Mouse (Mus musculus) forebrain, embryonic 11.5 days (tissue): Measurements from ENCODE around the gene Slc25a29. TPM values are rescaled to one million over a fixed set of nuclear protein-coding genes. Genes with fewer than 3 reads are reported as not detected.
"Not testable (repeated sequence)": the region's sequence is repeated elsewhere in the genome, so short reads cannot be mapped to it uniquely, and the experiment has no call there.

Experiments
- ATAC-seq: fragments of 200-750 bp; cut with Nextera tagmentation; replicated peaks from 2 replicates; pipeline ENCODE4 v1.8.0; 2017; ENCODE audit warnings: moderate TSS enrichment; ENCODE audit not compliant: low FRiP score
- DNase-seq: peaks from one replicate; pipeline ENCODE4 v3.0.0-alpha.2; 2017; ENCODE audit warnings: low spot score
- H3K27ac ChIP-seq: fragments of 300-500 bp; sonication (generic); 2 replicates; pipeline ENCODE4 v1.5.1; 2014; ENCODE audit warnings: low read depth, low read length
- H3K27me3 ChIP-seq: fragments of 300-500 bp; sonication (generic); 2 replicates; pipeline ENCODE4 v1.6.1; 2014; ENCODE audit warnings: mild to moderate bottlenecking, low read length, mixed read lengths; ENCODE audit not compliant: control insufficient read depth, insufficient read depth
- H3K36me3 ChIP-seq: fragments of 300-500 bp; sonication (generic); 2 replicates; pipeline ENCODE4 v1.6.1; 2014; ENCODE audit warnings: mild to moderate bottlenecking, low read length, moderate library complexity, mixed read lengths; ENCODE audit not compliant: control insufficient read depth, insufficient read depth
- H3K4me1 ChIP-seq: fragments of 300-500 bp; sonication (generic); replicated peaks from 2 replicates; pipeline ENCODE4 v1.6.1; 2014; ENCODE audit warnings: low read length, mixed read lengths; ENCODE audit not compliant: control insufficient read depth, insufficient read depth
- H3K4me2 ChIP-seq: fragments of 300-500 bp; sonication (generic); 2 replicates; pipeline ENCODE4 v1.6.1; 2014; ENCODE audit warnings: low read depth, mild to moderate bottlenecking, low read length, moderate library complexity, mixed read lengths; ENCODE audit not compliant: severe bottlenecking
- H3K4me3 ChIP-seq: fragments of 300-500 bp; sonication (generic); 2 replicates; pipeline ENCODE4 v1.5.1; 2014; ENCODE audit warnings: low read depth, low read length
- H3K9ac ChIP-seq: fragments of 300-500 bp; sonication (generic); 2 replicates; pipeline ENCODE4 v1.6.1; 2014; ENCODE audit warnings: low read length
- H3K9me3 ChIP-seq: fragments of 300-500 bp; sonication (generic); 2 replicates; pipeline ENCODE4 v1.6.1; 2016; ENCODE audit warnings: low read length, mixed read lengths; ENCODE audit not compliant: control insufficient read depth
- WGBS: fragments of 180-500 bp; shearing (Covaris S2); extraction: QIAGEN DNeasy Blood & Tissue Kit; methylation state at CpG from one replicate; pipeline ENCODE4 v1.1.7; 2014; 5-methylcytosine and 5-hydroxymethylcytosine counted together
- polyA plus RNA-seq: library from polyadenylated mRNA; unstranded; fragments of >200 nt; fragmentation: Nextera tagmentation; extraction: Ambion mirVana; gene quantifications from 2 replicates; pipeline ENCODE4 v1.2.1, GENCODE M21; 2014

Slc25a29 gene
- polyA plus RNA-seq, 1 experiment from 2014 or later = 13.8 TPM

DNA sequence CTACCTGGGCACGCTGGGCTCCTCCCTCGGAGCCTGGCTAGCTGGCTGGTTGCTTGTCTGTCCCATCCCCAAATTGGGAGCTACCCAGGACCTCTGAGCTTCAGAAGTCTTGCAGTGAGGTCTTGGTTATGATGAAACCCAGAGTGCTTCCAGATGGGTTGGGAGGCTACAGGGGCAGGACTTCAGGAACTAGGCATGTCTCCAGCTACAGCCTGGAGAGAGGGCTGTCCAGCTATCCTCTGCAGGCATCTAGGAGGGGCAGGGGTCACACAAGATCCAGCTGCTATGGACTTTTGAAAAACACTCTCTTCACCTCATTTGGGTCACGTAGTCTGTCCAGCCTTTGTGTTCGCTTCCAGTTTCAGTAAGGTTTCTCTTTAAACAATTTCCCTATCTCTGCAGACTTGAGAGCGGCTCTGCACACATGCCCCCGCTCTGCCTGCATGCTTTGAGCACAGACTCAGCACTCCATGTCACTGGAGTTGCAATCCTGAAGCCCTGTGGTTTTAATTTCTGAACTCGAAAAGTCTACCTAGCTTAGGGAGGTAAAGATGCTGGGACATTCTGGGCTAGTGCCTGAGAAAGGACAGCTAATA is 22.0 kb upstream of the Slc25a29 start:
- WGBS = 89% methylated on average over 7 of the region's 7 CpGs
- no peak overlapping the region for H3K27ac ChIP-seq
- H3K4me3 ChIP-seq = no peak overlapping the region
- no peak for DNase-seq
- H3K9me3 ChIP-seq = no peaks in the 10 kb centered on the region
- no peaks in the 10 kb centered on the region; the same call in 1 of the 2 replicates for H3K36me3 ChIP-seq
- no peaks in the 10 kb centered on the region for H3K4me1 ChIP-seq
- no peak overlapping the region for H3K4me2 ChIP-seq
- H3K27me3 ChIP-seq = no peaks in the 10 kb centered on the region
- no peak for ATAC-seq
- no peak overlapping the region for H3K9ac ChIP-seq

DNA sequence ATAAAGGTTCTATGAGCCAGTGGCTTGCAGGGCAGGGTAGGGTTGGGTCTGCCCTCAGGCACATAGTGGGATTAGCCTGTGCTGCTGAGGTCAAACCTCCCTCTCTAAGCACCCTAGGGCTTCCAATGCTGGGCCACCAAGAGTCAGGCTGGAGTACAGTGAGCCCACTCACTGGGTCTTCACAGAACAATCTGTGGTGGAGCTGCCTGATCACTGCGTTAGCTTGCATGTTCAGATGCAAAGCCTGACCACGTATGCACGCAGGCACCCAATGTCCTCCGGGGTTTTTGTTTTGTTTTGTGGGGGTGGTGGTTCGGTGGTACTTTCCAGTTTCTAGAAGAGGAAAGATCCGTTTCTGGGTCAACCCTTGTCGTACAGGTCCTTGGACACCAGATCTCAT is 21.4 kb upstream of the Slc25a29 start:
- no peaks in the 10 kb centered on the region for H3K9me3 ChIP-seq
- no peak for ATAC-seq
- H3K27ac ChIP-seq = no peak overlapping the region
- no peak overlapping the region for H3K9ac ChIP-seq
- H3K4me3 ChIP-seq = no peak overlapping the region
- H3K4me2 ChIP-seq = no peak overlapping the region
- DNase-seq = no peak
- H3K4me1 ChIP-seq = no peaks in the 10 kb centered on the region
- no peaks in the 10 kb centered on the region for H3K27me3 ChIP-seq
- WGBS = 90% methylated on average over 7 of the region's 7 CpGs
- H3K36me3 ChIP-seq = no peaks in the 10 kb centered on the region; the same call in 1 of the 2 replicates

DNA sequence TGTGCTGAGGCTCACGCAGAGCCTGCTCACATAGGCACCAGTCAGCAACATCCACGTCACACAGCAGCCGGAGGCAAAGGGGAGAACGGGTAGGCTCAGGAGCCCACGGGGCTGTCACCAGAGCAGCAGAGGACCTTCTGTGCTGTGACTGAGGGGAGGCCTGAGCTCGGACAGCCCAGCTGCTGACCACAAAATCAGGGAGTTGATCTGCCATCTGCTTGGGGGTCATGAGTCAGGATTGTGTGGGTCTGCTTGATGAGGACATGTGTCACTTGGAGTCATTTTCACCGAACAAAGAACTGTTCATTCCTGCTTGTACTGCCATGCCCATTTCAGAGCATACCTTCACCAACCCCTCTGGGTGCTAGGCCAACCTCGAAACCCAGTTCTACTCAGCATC is 20.5 kb upstream of the Slc25a29 start:
- DNase-seq = no peak
- no peak overlapping the region for H3K27ac ChIP-seq
- no peak overlapping the region for H3K9ac ChIP-seq

DNA sequence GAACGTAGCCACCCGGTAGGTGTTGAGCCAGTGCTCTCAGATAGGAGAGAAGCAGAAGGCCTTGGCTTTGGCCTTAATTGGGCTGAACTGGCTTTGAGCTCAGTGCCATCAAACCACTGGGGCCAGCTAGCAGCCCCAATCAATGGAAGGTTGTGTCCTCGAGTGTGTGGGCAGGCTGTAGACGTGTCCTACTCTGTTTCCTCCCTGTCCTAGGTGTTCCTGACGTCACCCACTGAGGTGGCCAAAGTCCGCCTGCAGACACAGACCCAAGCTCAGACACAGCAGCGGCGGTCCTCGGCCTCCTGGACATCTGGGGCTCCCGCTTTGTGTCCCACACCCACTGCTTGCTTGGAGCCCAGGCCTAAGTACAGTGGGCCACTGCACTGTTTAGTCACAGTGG is 19.4 kb upstream of the Slc25a29 start:
- ATAC-seq = no peak
- no peaks in the 10 kb centered on the region for H3K4me1 ChIP-seq
- H3K4me2 ChIP-seq = no peak overlapping the region
- no peak overlapping the region for H3K9ac ChIP-seq
- H3K27ac ChIP-seq = no peak overlapping the region
- no peak overlapping the region for H3K4me3 ChIP-seq
- H3K36me3 ChIP-seq = no peaks in the 10 kb centered on the region
- no peaks in the 10 kb centered on the region for H3K9me3 ChIP-seq
- WGBS = 94% methylated on average over 10 of the region's 10 CpGs
- DNase-seq = no peak
- H3K27me3 ChIP-seq = no peaks in the 10 kb centered on the region

More for the DNA sequence above, 20.5 kb upstream of the Slc25a29 start:
- ATAC-seq = no peak
- WGBS = 91% methylated on average over 8 of the region's 8 CpGs
- H3K4me3 ChIP-seq = no peak overlapping the region
- H3K4me2 ChIP-seq = no peak overlapping the region
- H3K4me1 ChIP-seq = no peaks in the 10 kb centered on the region
- H3K9me3 ChIP-seq = no peaks in the 10 kb centered on the region
- no peaks in the 10 kb centered on the region; the same call in 1 of the 2 replicates for H3K36me3 ChIP-seq
- no peaks in the 10 kb centered on the region for H3K27me3 ChIP-seq

DNA sequence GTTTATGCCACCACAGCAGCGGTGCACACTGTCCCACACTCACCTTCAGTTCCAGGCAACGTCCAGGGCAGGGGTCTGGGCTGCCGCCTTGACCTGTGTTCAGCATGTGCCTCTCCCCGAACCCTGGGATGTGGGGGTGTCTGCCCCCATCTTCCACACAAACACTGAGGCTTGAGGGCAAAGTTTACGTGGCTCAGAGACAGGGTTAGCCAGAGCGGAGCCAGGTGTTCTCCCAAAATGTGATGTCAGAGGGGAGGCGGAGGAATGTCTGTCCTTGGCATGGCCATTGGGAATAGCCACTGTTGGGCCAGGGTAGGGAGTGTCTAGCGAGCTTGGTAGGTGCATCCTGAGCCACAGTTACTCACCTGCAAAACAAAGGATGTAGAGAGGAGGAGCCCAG is 17.1 kb upstream of the Slc25a29 start:
- Histone ChIP-seq H3K4me1 (no peaks in the 10 kb centered on the region), H3K27ac (no peak overlapping the region)

DNA sequence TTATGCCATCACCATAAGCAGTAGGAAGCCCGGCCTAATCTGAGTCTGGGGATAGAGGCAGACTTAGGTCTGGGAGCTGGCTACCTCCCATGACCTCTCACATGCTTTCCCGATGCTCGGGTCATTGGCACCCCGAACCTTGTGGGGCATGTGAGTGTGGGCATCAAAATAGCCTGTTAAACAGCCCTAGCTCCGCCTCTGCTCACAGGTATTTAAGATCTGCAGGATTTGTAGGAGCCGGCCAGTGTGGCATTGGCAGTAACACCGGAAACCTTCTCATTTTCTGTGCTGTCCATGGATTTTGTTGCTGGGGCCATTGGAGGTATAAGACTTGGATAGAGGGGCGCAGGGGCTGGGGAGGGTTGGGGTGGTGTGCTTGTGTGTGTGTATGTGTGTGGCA is 15.2 kb upstream of the Slc25a29 start:
- Histone ChIP-seq H3K27me3 (no peaks in the 10 kb centered on the region), H3K4me3 (no peak overlapping the region), H3K36me3 (no peaks in the 10 kb centered on the region), H3K9me3 (no peaks in the 10 kb centered on the region), H3K4me2 (no peak overlapping the region), H3K4me1 (no peaks in the 10 kb centered on the region), H3K9ac (no peak overlapping the region), H3K27ac (no peak overlapping the region)
- DNase-seq (no peak), ATAC-seq (no peak)
- WGBS = 92% methylated on average over 8 of the region's 8 CpGs

More for the DNA sequence above, 17.1 kb upstream of the Slc25a29 start:
- Histone ChIP-seq H3K9ac (no peak overlapping the region), H3K27me3 (no peaks in the 10 kb centered on the region), H3K4me2 (no peak overlapping the region), H3K36me3 (no peaks in the 10 kb centered on the region), H3K9me3 (no peaks in the 10 kb centered on the region), H3K4me3 (no peak overlapping the region)
- ATAC-seq = no peak
- no peak for DNase-seq
- 92% methylated on average over 8 of the region's 8 CpGs for WGBS

DNA sequence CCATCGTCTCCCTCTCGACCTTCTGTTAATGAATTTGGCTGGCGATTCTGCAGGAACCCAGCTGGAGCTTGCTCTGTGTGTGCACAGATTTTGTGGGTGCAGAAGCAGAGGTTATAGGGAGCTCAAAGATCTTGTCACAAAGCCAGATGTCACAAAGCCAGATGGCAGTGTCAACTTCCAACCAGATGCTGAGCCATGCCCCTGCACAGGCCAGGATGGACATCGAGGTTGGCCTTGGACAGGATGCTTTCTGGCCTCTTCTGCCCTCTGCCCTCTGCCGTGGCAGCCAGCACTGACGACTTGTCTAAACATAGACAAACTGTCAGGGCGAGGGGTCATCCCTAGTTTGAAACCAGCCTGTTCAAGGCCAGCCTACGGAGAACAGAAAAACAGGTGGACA is 14.4 kb upstream of the Slc25a29 start:
- Histone ChIP-seq H3K9me3 (no peaks in the 10 kb centered on the region), H3K9ac (no peak overlapping the region), H3K36me3 (peaks cover 1% of the 10 kb centered on the region; the same call in 1 of the 2 replicates), H3K4me3 (no peak overlapping the region), H3K4me1 (no peaks in the 10 kb centered on the region), H3K27ac (no peak overlapping the region), H3K4me2 (no peak overlapping the region), H3K27me3 (no peaks in the 10 kb centered on the region)
- DNase-seq (no peak), ATAC-seq (no peak)
- 68% methylated on average over 8 of the region's 8 CpGs for WGBS

DNA sequence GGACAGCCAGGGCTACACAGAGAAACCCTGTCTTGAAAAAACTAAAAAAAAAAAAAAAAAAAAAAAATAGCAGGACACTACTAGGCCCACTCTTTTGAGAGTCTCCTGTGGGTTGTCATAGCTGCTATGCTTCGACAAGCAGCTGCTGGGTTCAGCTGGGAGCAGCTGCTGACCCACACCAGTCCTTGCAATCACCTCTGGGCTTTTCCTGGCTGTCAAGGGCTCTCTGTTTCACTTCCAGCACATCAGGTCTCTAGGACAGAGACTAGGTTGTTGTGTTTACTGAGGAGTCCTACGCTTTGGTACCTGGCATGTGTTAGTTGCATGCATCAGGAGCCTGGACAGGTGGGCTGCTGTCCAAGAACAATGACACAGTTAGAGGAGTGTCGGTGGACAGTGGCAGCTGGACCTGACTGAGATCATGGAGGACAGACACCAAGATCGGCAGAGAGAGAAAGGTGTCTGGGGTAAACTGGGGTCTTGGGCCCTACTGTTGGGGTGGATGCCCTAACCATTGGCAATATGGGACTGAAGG is 13.9 kb upstream of the Slc25a29 start:
- Histone ChIP-seq H3K4me1 (no peaks in the 10 kb centered on the region), H3K9ac (no peak overlapping the region), H3K36me3 (peaks cover 2% of the 10 kb centered on the region; the same call in 1 of the 2 replicates), H3K9me3 (no peaks in the 10 kb centered on the region), H3K4me3 (no peak overlapping the region), H3K4me2 (no peak overlapping the region), H3K27ac (no peak overlapping the region), H3K27me3 (no peaks in the 10 kb centered on the region)
- ATAC-seq = no peak
- no peak for DNase-seq
- 91% methylated on average over 4 of the region's 4 CpGs for WGBS

DNA sequence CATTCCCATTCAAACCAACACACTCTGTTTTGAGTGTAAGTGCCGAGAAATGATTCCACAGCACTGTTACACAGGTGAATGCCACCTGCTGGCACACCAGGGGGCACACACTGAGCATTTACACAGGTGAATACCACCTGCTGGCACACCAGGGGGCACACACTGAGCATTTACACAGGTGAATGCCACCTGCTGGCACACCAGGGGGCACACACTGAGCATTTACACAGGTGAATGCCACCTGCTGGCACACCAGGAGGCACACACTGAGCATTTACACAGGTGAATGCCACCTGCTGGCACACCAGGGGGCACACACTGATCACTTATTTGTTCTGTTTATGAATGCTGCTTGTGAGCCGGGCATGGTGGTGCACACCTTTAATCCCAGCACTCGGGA is 12.3 kb upstream of the Slc25a29 start:
- H3K9me3 ChIP-seq = not testable (repeated sequence)

More for the DNA sequence above, 12.3 kb upstream of the Slc25a29 start:
- ATAC-seq, H3K9ac ChIP-seq, H3K27ac ChIP-seq, H3K36me3 ChIP-seq, H3K27me3 ChIP-seq, H3K4me2 ChIP-seq, DNase-seq, H3K4me1 ChIP-seq, H3K4me3 ChIP-seq: not testable (repeated sequence)
- 87% methylated on average over 3 of the region's 3 CpGs for WGBS
